Mouse (Mus musculus): Measurements from ENCODE around the gene Rac2. TPM values are rescaled to one million over a fixed set of nuclear protein-coding genes. Genes with fewer than 3 reads are reported as not detected.
A peak's percentile ranks its signal among the peaks of the same experiment; 100 is the strongest.

Gene Rac2
- total RNA-seq, 2 experiments from 2014 or later: 1.4 to 4.2 TPM

DNA sequence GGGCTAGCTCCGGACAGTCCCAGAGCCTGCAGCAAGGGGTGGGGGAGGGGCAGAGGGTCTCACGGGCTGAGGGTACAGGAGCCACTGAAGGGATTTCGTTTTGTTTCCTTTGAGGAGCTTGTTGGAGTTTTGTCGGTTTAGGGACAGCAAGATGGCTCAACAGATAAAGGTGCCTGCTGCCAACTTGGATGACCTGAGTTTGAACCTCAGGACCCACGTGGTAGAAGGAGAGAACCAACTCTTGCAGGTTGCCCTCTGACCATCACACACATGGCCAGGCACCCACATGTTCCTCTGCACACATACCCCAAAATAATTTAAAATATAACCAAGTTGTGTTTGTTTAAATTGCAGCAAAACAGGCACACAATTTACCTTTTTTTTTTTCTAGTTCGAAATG is 17.4 kb upstream of the Rac2 start:
- intact Hi-C loops (cut with DNase I): no loop called here
- DNase-seq: no peak

DNA sequence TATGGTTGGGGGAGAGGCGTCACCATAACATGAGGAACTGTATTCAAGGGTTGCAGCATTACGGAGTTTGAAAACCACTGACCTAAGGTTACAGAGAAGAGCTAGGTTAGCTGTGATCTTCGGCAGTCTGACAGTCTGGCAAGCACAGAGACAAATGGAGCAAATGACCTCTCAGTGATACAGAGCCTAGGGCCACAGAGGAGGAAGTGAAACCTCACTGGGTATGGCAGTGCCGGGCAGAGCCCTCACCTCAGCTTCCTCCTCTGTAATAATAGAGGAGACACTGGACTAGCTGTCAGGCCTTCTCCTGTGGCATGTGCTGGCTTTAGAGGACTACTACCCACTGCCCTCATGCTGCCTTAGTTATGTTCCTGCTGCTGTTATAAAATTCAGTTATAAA is 16.3 kb upstream of the Rac2 start:
- intact Hi-C loops (cut with DNase I): no loop called here

DNA sequence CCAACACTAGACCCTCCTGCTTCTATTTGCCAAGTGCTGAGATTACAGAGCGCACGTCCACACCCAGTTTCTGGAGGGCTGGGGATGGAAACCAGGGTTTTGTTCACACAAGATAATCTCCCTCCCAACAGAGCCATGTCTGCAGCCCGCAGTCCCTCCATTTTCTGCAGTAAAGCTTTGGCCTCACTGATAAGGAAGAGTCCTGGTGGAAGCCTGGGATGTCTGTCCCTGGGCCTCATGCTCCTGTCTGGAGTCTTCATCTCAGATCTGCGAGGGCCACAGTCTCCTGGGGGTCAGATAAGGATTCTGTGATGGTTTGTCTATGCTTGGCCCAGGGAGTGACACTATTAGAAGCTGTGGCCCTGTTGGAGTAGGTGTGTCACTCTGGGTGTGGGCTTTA is 15.5 kb upstream of the Rac2 start:
- DNase-seq: no peak
- intact Hi-C loops (cut with DNase I): no loop called here

More for the DNA sequence above, 16.3 kb upstream of the Rac2 start:
- no peak for DNase-seq

DNA sequence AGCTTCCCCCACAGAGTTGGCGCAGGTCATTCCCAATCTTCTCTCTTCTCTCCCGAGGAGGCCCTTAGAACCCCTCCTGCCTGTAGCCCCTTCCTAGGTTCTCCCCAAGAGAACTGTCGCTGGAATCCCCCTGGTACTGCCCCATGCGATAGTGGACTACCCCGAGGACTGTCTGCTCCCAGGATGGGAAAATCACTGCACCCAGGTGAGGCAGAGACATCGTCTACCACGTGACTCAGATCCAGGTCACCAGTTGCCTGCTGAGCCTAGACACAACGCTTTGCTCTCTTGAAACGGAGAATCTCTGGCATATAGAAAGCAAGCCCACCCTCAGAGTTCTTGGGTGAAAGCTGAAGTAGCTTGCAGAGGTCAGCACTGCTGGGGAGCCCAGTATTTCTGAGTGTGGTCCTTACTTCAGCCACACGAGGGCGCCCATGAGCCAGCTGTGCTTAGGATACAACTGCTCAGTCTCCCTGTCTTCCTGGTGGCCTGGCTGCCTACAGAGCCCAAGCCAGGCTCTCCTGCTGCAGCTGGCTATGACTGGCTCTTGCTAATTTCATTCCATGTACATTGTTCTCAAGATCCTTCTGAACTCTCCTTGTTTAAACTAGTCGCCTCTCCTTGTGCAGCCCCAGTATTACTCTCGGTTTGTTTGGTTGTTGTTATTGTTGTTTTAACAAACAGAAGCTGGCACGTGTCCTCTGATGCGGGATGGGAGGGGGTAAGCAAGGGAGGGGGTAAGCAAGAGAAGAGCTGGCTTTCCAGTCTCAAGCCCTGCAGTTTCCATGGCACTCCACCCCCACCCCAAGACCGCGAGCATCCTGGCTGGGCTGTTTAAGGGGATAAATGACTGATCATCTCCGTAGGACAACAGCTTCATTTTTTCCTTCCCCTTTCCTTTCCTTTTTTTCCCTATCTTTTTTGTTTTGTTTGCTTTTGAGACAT is 14.7 kb upstream of the Rac2 start:
- DNase-seq: peak; percentile 89
- intact Hi-C loops (cut with DNase I): no loop called here

DNA sequence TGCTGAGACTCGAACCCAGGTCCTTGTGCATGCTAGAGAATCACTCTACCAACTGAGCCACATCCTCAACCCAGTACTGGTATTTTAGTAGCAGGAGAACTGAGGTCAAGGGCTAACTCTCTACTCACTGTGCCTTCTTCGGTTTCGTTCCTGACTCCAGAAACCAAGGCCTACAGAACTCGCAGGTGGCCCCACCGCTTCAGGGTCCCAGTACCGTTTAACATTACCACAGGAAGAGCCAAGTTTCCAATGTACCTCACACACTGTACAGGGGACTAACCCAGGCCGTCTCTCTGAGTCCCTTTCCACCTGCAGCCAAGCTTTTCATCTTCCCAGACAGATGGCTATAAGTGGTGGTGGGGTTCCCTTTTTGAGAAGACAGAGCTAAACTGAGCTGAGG is 12.8 kb upstream of the Rac2 start:
- intact Hi-C loops (cut with DNase I): no loop called here

DNA sequence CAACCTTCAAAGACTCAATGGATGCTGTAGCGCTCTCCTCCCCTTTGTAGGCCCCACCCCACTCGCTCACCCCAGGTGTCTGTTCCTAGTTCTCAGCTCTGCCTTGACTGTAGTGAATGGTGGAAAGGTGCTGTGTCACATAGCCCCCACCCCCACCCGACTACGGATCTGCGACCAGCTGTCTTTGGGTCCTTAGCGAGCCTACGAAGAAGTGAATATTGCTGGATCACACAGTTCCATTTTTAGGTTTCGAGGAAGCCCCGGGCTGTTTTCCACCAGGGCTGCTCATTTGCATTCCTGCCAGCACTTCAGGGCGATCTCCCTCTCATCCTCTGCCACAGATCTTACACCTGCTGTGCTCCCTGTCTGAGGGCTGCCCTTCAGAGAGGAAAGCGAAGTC is 10.8 kb upstream of the Rac2 start:
- intact Hi-C loops (cut with DNase I): loop anchor here (5.0 kb wide), 1 partner anchor 136 kb away; no protein-coding TSS in a partner anchor
- no peak for DNase-seq

More for the DNA sequence above, 12.8 kb upstream of the Rac2 start:
- DNase-seq: no peak

DNA sequence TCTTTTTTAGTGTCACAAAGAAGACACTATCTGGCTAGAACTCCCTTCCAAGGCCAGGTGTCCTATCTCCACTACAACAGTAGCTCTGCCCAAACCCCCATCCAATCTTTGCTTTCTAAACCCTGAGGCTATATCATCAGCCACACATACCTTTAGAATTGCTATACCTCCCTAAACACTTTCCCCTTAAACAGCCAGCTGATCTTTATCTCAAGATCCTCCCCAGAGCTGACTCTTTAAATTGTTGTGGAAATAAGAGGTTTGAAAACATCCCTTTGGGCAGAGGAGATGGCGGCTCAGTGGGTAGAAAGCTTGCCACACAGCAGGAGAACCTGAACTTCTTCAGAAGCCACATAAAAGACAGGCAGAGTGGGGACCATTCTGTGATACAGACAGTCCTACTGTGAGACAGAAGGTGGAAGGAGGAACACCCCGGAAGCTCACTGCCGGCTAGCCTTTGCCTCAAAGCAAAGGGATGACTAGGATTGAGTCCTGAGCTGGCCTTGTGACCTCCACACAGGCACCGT is 3.8 kb upstream of the Rac2 start:
- no peak for DNase-seq
- intact Hi-C loops (cut with DNase I): no loop called here

DNA sequence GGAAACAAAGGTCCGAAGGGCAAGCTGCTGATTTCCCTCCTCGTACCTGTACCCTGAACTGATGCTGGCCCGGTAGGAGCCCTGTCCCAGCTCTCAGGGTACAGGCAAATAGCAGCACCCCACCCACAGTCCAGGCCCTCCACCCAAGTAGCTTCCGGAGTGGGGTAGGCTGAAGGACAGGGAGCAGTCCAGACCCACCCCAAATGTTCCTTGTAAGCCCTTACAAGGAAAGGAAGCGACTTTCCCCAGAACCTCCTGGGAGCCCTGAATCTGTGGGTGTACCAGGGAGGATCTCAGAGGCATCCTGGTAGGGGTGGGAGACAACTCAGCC is 348 bp downstream of the Rac2 start:
- intact Hi-C loops (cut with DNase I): no loop called here
- DNase-seq: no peak

DNA sequence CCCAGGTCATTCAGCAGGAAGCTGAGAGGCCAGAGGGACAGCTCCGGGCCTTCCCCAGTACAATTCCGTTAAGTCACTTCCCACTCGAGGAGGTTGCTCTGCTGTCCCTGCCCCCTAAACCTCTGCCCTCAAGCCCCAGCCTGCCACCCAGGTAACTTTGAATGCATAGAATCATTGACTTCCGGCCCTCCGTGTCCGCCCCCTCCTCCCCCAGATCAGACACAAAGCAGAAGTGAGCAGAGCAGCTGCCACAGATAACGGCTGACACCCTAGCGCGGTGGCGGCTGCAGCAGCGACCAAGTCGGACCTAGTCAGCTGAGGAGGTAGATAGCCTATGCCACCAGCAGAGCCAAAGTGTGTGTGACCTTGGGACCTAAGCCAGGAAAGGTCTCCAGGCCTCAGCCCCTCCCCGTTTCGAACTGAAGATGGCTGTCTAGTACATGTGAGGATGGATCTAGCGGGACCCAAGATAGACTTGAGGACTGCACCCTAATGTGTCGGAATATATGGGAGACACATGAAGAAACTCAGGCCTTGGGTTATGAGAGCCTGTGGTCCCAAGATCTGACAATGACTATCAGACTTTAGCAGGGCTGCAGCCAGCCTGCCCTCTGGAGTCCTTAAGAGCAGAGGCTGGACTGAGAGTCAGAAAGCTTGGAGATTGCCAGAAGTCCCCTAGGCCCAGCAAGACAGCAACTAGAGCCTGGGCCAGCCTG is 871 bp downstream of the Rac2 start:
- intact Hi-C loops (cut with DNase I): no loop called here
- DNase-seq: no peak

DNA sequence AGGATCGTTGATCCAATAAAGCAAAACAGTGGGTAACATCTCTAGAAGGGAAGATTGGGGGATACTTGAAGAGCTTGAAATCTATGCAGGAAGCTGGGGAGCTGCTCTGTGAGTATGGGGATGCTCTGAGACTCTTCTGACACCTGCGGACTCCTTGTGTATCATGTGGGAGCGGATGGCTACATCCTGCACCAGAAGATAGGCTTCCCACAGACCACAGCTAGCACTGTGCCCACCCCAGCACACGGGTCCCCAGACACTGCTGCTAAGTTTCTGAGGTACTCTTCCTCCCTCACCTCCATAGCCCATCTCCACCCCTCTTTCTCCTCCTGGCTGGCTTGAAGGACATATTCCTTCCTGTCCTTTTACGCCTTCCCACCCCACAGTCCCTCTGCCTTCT is 2.4 kb downstream of the Rac2 start:
- intact Hi-C loops (cut with DNase I): no loop called here
- no peak for DNase-seq

DNA sequence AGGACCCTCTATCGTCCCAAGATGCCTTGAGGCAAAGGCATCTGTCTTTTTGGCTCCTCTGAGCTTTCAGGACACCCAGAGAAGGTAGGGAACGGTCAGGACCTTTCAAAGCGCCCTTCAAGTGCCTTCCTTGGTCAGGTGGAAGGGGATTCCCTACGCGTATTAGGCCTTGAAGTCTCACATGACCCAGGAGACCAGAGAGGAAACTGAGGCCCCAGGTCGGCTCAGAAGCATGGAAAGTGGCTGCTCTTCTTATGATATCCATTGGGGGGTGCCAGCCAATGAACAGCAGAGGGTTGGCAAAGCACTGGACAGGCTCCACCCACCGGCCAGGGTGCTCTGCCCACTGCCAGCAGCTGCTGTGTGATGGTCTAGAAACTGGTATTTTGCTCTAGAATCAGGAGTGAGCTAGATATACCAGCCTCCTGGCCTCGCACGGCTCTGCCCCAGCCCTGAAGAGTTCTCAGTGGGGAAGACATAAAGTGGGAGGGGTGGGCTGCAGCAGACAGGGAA is 4.9 kb downstream of the Rac2 start:
- no peak for DNase-seq
- intact Hi-C loops (cut with DNase I): no loop called here

DNA sequence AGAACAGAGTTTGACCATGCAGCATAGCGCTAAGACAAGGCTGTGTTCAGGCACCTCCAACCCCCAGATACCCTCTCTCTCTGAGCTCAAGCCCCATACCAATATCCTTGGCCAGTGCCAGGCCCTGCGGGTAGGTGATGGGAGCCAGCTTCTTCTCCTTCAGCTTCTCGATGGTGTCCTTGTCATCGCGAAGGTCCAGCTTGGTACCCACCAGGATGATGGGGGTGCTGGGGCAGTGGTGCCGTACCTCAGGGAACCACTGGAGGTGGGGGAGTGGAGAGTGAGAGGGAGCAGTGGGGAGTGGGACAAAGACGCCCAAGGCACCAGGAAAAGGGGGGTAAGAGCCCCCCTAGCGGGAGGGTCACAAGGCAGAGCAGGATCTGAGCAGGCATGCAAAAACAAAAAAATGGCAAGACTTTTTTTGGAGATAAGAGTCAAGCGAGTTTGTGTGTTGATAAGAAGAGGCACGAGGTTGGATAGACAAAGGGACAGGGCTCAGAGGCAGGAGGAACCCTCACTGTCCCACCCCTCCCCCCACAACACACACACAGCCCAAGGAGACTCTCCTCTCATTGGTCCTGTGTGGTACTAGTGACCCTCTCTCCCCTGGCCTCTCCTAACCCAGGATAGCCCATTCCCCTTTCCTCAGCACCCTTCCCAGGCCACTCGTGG is 7.7 kb downstream of the Rac2 start:
- no peak for DNase-seq
- intact Hi-C loops (cut with DNase I): no loop called here

DNA sequence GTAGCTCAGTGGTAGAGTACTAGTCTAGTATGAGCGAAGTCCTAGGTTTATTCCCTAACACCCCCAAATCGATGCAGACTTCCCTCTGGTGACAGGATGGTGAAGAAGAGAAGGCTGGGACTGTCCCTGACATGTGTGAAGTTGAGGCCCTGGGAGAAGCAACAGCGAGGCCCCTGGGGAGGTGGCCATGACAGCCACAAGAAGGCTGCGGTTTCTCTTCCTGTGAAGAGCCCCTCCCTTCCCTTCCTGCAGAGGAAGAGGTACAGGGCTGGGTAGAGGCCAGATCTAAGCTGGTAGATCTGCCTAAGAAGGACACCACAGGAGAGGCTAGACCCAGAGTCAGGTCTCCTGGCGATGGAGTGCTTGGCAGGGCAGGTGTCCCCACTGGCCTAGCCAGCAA is 8.6 kb downstream of the Rac2 start:
- no peak for DNase-seq
- intact Hi-C loops (cut with DNase I): no loop called here

DNA sequence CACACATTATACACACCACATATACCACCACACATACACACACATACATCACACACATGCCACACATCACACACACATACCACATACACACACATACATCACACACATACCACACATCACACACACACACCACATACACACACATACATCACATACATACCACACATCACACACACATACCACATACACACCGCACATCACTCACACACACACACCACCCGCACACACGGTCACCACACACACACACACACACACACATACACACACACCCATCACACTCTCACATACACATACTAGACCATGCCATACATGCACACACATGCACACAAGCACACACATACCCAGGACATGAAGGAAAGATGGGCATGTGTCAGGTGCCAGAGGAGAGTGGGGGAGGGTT is 9.2 kb downstream of the Rac2 start:
- DNase-seq: no peak
- intact Hi-C loops (cut with DNase I): no loop called here

DNA sequence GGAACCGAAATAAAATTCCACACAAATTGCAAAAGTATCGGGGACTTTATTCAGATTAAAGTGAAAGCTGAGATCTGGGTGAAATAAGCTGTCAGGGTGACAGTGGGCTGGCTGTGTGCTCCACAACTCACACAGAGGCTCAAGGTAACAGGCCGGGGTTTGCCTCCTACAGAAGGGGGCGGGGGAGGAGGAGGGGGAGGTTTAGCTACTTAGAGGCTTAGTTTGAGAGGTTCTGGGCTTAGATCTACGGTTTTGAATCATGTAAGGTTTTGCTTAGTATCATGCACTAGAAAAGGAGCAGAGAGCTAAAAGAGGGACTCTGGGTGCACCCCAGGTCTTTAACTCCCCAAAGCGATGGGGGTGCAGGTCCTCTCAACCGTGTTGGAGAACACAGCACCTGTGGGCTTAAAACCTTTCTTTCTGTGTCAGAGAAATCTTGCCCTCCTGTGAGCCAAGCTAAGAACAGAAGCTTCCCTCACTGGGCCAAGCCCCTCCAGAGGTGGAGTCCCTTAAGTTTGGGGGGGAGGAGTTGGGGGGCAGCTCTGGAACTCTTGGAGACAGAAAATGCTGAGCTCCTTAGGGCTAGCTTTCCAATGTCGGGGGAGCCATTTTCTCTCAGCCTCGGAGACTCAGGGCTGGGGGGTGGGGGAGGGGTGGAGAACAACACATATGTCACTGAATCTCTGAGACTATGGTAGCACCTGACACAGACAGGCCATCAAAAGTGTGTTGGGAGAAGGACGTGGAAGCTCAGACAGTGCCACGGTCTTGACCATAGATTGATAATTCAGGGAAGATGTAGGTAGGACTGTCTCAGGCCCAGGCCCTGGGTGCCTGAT is 13.2 kb downstream of the Rac2 start:
- no peak for DNase-seq
- intact Hi-C loops (cut with DNase I): no loop called here

DNA sequence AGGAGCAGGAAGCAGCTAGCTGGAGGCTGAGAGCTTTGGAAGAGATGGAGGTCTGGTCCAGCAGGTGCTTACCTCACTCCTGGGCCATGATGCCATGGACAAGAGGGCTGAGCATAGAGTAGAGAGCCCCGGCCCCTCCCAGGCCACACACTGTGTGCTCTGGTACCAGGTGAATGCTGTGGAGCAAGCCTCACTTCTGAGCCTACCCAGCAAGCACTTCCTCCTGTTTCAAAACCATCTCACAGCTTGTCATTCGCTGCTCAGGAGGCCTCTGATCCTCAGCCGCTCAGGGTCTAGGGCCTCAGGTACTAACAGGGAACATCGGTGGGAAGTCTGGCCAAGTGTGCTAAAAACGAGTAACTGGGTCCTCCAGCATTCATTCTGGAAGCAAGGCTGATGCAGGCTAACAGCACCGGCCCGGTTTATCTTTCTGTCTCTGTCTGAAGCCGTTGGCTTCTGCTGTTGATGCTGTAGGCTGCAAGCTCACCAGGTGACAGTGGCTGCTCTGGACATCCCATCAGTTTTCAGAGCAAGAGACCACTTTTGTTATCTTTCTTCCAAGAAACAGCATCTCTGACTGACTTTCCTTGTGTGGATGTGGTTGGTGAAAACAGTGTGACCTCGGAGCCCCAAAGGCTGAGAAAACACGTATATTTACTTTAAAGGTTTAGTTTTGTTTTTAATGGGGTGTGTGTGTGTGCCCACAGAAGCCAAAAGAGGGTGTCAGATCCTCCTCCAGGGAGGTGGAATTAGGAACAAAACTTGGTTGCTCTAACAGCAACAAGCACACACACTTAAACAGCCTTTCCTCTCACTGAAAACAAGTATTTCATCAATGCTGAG is 14.7 kb downstream of the Rac2 start:
- intact Hi-C loops (cut with DNase I): no loop called here
- no peak for DNase-seq

DNA sequence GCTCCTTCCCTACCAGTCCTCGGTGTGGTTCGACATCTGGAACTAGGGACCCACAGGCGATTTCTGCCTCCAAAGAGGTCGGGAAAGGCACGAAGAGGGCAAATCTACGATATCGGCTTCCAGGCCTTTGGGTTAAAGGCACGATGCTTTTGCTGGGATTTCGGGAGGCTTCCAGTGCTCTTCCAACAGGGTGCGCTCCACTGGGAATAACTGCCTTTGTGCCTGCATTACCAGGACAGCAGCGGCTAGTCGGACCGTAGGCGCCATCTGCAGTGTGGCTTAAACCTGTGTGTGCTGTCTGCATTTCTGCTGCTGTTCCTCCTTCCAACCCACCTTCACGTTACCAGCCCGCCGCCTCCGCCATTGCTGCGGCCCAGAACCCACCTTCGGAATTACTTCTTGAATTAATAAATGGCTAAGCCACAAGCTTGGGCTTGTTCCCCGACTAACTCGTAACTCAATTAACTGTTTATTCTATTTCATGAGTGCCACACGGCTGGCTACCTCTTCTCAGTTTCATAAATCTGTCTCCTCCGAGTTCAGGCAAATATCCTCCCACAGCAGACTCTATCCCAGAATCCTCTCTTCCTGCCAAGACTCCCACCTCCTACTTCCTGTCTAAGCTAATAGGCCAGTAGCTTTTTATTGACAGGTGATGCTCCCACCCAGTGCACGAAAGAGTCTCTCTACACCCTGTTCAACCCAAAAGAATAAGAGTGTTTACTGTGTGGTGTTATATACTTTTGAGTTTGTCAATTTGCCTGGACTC is 17.9 kb downstream of the Rac2 start:
- intact Hi-C loops (cut with DNase I): no loop called here
- DNase-seq: no peak

DNA sequence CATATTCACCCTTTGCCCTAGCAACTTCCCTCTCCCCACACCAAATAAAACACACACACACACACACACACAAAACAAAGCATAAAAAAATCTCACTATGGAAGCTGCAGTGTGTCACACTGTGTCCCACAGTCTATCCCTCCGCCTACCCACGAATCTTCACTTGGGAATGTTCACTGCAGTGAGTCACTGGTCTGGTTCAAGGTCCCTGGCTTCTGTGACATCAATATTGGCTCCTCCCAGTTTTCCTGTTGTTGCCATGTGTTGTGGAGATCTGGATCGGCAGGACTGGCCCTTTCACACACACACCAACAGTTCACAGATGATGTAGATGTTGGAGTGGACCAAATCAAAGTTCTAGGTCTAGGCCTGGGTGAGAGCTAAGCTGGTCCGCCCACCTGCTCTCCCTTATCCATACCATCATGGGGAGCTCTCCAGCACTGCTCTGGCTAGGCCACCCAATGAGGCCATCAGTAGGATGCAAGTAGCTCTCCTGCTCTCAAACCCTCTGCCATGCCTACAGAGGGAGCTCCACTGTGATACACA is 23.3 kb downstream of the Rac2 start:
- intact Hi-C loops (cut with DNase I): no loop called here

More for the DNA sequence above, 23.3 kb downstream of the Rac2 start:
- DNase-seq: no peak
